Mouse (Mus musculus) ovary, postnatal 36 days (tissue): ENCODE measurements around the gene Jaml.

Experiments used
- DNase-seq: peaks from one replicate; pipeline ENCODE4 v3.0.0; 2022; ENCODE audit warnings: low spot score, mixed read lengths

Gene Jaml

GRCm38 (mm10) chr9:45083132-45083531 is 4.1 kb downstream of the Jaml start:
- DNase-seq, result no peak

- no peak for DNase-seq
Observed at GRCm38 (mm10) chr9:45084556-45084955, 5.6 kb downstream of the Jaml start.

- DNase-seq, result no peak
Observed at GRCm38 (mm10) chr9:45085741-45086690, 7.0 kb downstream of the Jaml start.

GRCm38 (mm10) chr9:45088040-45088439 is 9.1 kb downstream of the Jaml start:
- DNase-seq, result no peak

GRCm38 (mm10) chr9:45090811-45091210 is 11.8 kb downstream of the Jaml start:
- DNase-seq, result no peak

GRCm38 (mm10) chr9:45092641-45093040 is 13.7 kb downstream of the Jaml start:
- no peak for DNase-seq

GRCm38 (mm10) chr9:45095149-45095937 is 16.4 kb downstream of the Jaml start:
- DNase-seq, result no peak

- DNase-seq, result no peak
Observed at GRCm38 (mm10) chr9:45097877-45098276, 18.9 kb downstream of the Jaml start.

GRCm38 (mm10) chr9:45098426-45098825 is 19.4 kb downstream of the Jaml start:
- DNase-seq, result no peak

GRCm38 (mm10) chr9:45102528-45102927 is 23.5 kb downstream of the Jaml start:
- no peak for DNase-seq

- DNase-seq, result no peak
Observed at GRCm38 (mm10) chr9:45103211-45103979, 24.4 kb downstream of the Jaml start.

- no peak for DNase-seq
Observed at GRCm38 (mm10) chr9:45105596-45106374, 26.8 kb downstream of the Jaml start.

GRCm38 (mm10) chr9:45115706-45116105 is 36.7 kb downstream of the Jaml start:
- peak; percentile 25 for DNase-seq

- DNase-seq, result no peak
Observed at GRCm38 (mm10) chr9:45116819-45117218, 37.8 kb downstream of the Jaml start.

- DNase-seq, result no peak
Observed at GRCm38 (mm10) chr9:45117741-45118431, 38.9 kb downstream of the Jaml start, which contains the start of gene Scn2b. Scn2b (plus strand) TSS chr9:45117782.

- DNase-seq, result no peak
Observed at GRCm38 (mm10) chr9:45118552-45118951, 39.6 kb downstream of the Jaml start.

- DNase-seq, result no peak
Observed at GRCm38 (mm10) chr9:45119316-45119953, 40.5 kb downstream of the Jaml start.

GRCm38 (mm10) chr9:45119954-45120530 is 41.1 kb downstream of the Jaml start:
- DNase-seq, result no peak

GRCm38 (mm10) chr9:45120567-45120966 is 41.6 kb downstream of the Jaml start:
- no peak for DNase-seq

- DNase-seq, result no peak
Observed at GRCm38 (mm10) chr9:45121001-45121400, 42.0 kb downstream of the Jaml start.
